Mouse (Mus musculus): Measurements from ENCODE around the gene Prodh2. TPM values are rescaled to one million over a fixed set of nuclear protein-coding genes. Genes with fewer than 3 reads are reported as not detected.

The Prodh2 gene
- total RNA-seq, 2 experiments from 2014 or later = not detected

Small RNAs within 50 kb of the gene (microRNA-seq; reads per million reads assigned to microRNA genes)
- gene Gm38670 = 0 to 1.7 reads per million in 2 experiments

Other genes with a start within 250 kb of the Prodh2 start
- under 1 TPM; 0.26 to 0.37 TPM for gene Thap8, start 213.5 kb upstream of the Prodh2 start, total RNA-seq (2021)
- gene Wdr62, start 213.2 kb upstream of the Prodh2 start, total RNA-seq (2021) = 1 to 10 TPM; 1.1 to 1.9 TPM
- gene Clip3, start 201.9 kb upstream of the Prodh2 start, total RNA-seq (2021) = 100 to 1,000 TPM; 443 to 457 TPM
- 10 to 100 TPM; 67.0 to 68.5 TPM for gene Alkbh6, start 184.9 kb upstream of the Prodh2 start, total RNA-seq (2021)
- gene Syne4, start 178.8 kb upstream of the Prodh2 start, total RNA-seq (2021) = 10 to 100 TPM; 13.8 to 15.6 TPM
- gene E130208F15Rik, start 171.9 kb upstream of the Prodh2 start, total RNA-seq (2021) = under 1 TPM; 0.35 to 0.56 TPM
- gene Sdhaf1, start 169.7 kb upstream of the Prodh2 start, total RNA-seq (2021) = 1 to 10 TPM; 6.4 to 7.5 TPM
- gene Lrfn3, start 130.8 kb upstream of the Prodh2 start, total RNA-seq (2021) = 10 to 100 TPM; 33.5 to 36.4 TPM
- gene Tyrobp, start 79.9 kb upstream of the Prodh2 start, total RNA-seq (2021) = 10 to 100 TPM; 29.8 to 30.7 TPM
- 1 to 10 TPM in 1 of 2 experiments, not detected in 1; 1.8 TPM for gene Hcst, start 73.8 kb upstream of the Prodh2 start, total RNA-seq (2021)
- gene Nfkbid, start 71.9 kb upstream of the Prodh2 start, total RNA-seq (2021) = 1 to 10 TPM; 3.9 to 4.1 TPM
- gene Aplp1, start 48.1 kb upstream of the Prodh2 start, total RNA-seq (2021) = 1,000 to 10,000 TPM; 1,233 to 1,333 TPM
- gene Kirrel2, start 35.9 kb upstream of the Prodh2 start, total RNA-seq (2021) = 1 to 10 TPM; 8.2 to 8.3 TPM
- gene Nphs1, start 35.3 kb upstream of the Prodh2 start, total RNA-seq (2021) = under 1 TPM; 0.44 to 0.52 TPM
- 100 to 1,000 TPM; 179 to 187 TPM for gene Arhgap33, start 41.4 kb downstream of the Prodh2 start, total RNA-seq (2021)
- 1 to 10 TPM; 3.7 to 4.3 TPM for gene Hspb6, start 58.6 kb downstream of the Prodh2 start, total RNA-seq (2021)
- gene Proser3, start 58.7 kb downstream of the Prodh2 start, total RNA-seq (2021) = 1 to 10 TPM; 3.8 TPM
- gene Lin37, start 66.2 kb downstream of the Prodh2 start, total RNA-seq (2021) = 10 to 100 TPM; 56.8 to 60.4 TPM
- gene U2af1l4, start 69.7 kb downstream of the Prodh2 start, total RNA-seq (2021) = 10 to 100 TPM; 64.4 to 71.5 TPM
- gene Gm49396, start 69.7 kb downstream of the Prodh2 start, total RNA-seq (2021) = 1 to 10 TPM; 7.5 to 8.1 TPM
- 10 to 100 TPM; 87.7 to 94.4 TPM for gene Psenen, start 70.0 kb downstream of the Prodh2 start, total RNA-seq (2021)
- 1 to 10 TPM; 2.9 to 4.7 TPM for gene Igflr1, start 71.8 kb downstream of the Prodh2 start, total RNA-seq (2021)
- 10 to 100 TPM; 40.0 to 48.4 TPM for gene Kmt2b, start 95.1 kb downstream of the Prodh2 start, total RNA-seq (2021)
- gene Zbtb32, start 105.3 kb downstream of the Prodh2 start, total RNA-seq (2021) = not detected
- gene Upk1a, start 119.2 kb downstream of the Prodh2 start, total RNA-seq (2021) = under 1 TPM; 0.26 to 0.70 TPM
- gene Cox6b1, start 132.5 kb downstream of the Prodh2 start, total RNA-seq (2021) = 100 to 1,000 TPM; 606 to 625 TPM
- not detected for gene Etv2, start 142.2 kb downstream of the Prodh2 start, total RNA-seq (2021)
- gene Rbm42, start 156.7 kb downstream of the Prodh2 start, total RNA-seq (2021) = 10 to 100 TPM; 66.6 to 79.5 TPM
- 1 to 10 TPM; 5.2 to 7.6 TPM for gene Haus5, start 171.4 kb downstream of the Prodh2 start, total RNA-seq (2021)
- gene Pmis2, start 178.0 kb downstream of the Prodh2 start, total RNA-seq (2021) = not detected
- not detected for gene 2200002J24Rik, start 205.3 kb downstream of the Prodh2 start, total RNA-seq (2021)
- under 1 TPM; 0.26 to 0.66 TPM for gene Atp4a, start 218.6 kb downstream of the Prodh2 start, total RNA-seq (2021)
- 100 to 1,000 TPM; 114 to 129 TPM for gene Tmem147, start 235.9 kb downstream of the Prodh2 start, total RNA-seq (2021)